Mouse (Mus musculus): Measurements from ENCODE around the gene Parvb. TPM values are rescaled to one million over a fixed set of nuclear protein-coding genes. Genes with fewer than 3 reads are reported as not detected.
A peak's percentile ranks its signal among the peaks of the same experiment; 100 is the strongest.

Parvb gene
- polyA plus RNA-seq (2012; rRNA removed) = 3.3 and 3.6 TPM in 2 replicates

- no peak for DNase-seq (ENCODE audit: low read depth, low spot score)
- 1% methylated on average over 53 of the region's 53 CpGs for WGBS
Measured at GRCm38 (mm10) chr15:84231721-84232561, at the start of gene Parvb. Gene Parvb (plus strand): TSS chr15:84232043.

- DNase-seq (ENCODE audit: low read depth, low spot score) = no peak
- 31% methylated on average over 1 of the region's 1 CpGs for WGBS
Measured at GRCm38 (mm10) chr15:84183967-84184366, 47.9 kb upstream of the Parvb start.

- no peak for DNase-seq (ENCODE audit: low read depth, low spot score)
- WGBS = 38% methylated on average over 4 of the region's 4 CpGs
Measured at GRCm38 (mm10) chr15:84186196-84186595, 45.6 kb upstream of the Parvb start.

GRCm38 (mm10) chr15:84188887-84189530 lies 42.8 kb upstream of the Parvb start:
- 53% methylated on average over 2 of the region's 2 CpGs for WGBS
- no peak for DNase-seq (ENCODE audit: low read depth, low spot score)

GRCm38 (mm10) chr15:84189881-84190280 lies 42.0 kb upstream of the Parvb start:
- WGBS = 42% methylated on average over 3 of the region's 3 CpGs
- DNase-seq (ENCODE audit: low read depth, low spot score) = no peak

- WGBS = 2% methylated on average over 9 of the region's 9 CpGs
- peak; percentile 11 for DNase-seq (ENCODE audit: low read depth, low spot score)
Measured at GRCm38 (mm10) chr15:84191724-84192057, 40.2 kb upstream of the Parvb start.

GRCm38 (mm10) chr15:84192058-84192791 lies 39.6 kb upstream of the Parvb start, which contains the start of gene Samm50:
Gene Samm50 (plus strand): TSS chr15:84192241.
- WGBS = 4% methylated on average over 48 of the region's 48 CpGs
- DNase-seq (ENCODE audit: low read depth, low spot score) = peak; percentile 77

- DNase-seq (ENCODE audit: low read depth, low spot score) = no peak
- WGBS = 81% methylated on average over 8 of the region's 8 CpGs
Measured at GRCm38 (mm10) chr15:84196486-84197165, 35.2 kb upstream of the Parvb start.

GRCm38 (mm10) chr15:84207327-84207726 lies 24.5 kb upstream of the Parvb start:
- DNase-seq (ENCODE audit: low read depth, low spot score) = no peak
- WGBS = 96% methylated on average over 4 of the region's 4 CpGs

GRCm38 (mm10) chr15:84209517-84210412 lies 22.1 kb upstream of the Parvb start:
- DNase-seq (ENCODE audit: low read depth, low spot score) = no peak
- WGBS = 75% methylated on average over 11 of the region's 11 CpGs

- DNase-seq (ENCODE audit: low read depth, low spot score) = no peak
- WGBS = 92% methylated on average over 13 of the region's 13 CpGs
Measured at GRCm38 (mm10) chr15:84210461-84210860, 21.4 kb upstream of the Parvb start.

- 87% methylated on average over 13 of the region's 13 CpGs for WGBS
- no peak for DNase-seq (ENCODE audit: low read depth, low spot score)
Measured at GRCm38 (mm10) chr15:84210941-84211340, 20.9 kb upstream of the Parvb start.

- no peak for DNase-seq (ENCODE audit: low read depth, low spot score)
- WGBS = 85% methylated on average over 4 of the region's 4 CpGs
Measured at GRCm38 (mm10) chr15:84211564-84211963, 20.3 kb upstream of the Parvb start.

GRCm38 (mm10) chr15:84212031-84212755 lies 19.6 kb upstream of the Parvb start:
- WGBS = 46% methylated on average over 6 of the region's 6 CpGs
- peak; percentile 33 for DNase-seq (ENCODE audit: low read depth, low spot score)

- no peak for DNase-seq (ENCODE audit: low read depth, low spot score)
- 71% methylated on average over 2 of the region's 2 CpGs for whole genome bisulfite sequencing
Measured at GRCm38 (mm10) chr15:84212756-84213105, 19.1 kb upstream of the Parvb start.

- WGBS = 92% methylated on average over 6 of the region's 6 CpGs
- no peak for DNase-seq (ENCODE audit: low read depth, low spot score)
Measured at GRCm38 (mm10) chr15:84213162-84213739, 18.6 kb upstream of the Parvb start.

- WGBS = 93% methylated on average over 7 of the region's 7 CpGs
- no peak for DNase-seq (ENCODE audit: low read depth, low spot score)
Measured at GRCm38 (mm10) chr15:84214476-84214875, 17.4 kb upstream of the Parvb start.

GRCm38 (mm10) chr15:84215273-84215672 lies 16.6 kb upstream of the Parvb start:
- WGBS = 63% methylated on average over 2 of the region's 2 CpGs

More at GRCm38 (mm10) chr15:84215273-84215672, 16.6 kb upstream of the Parvb start:
- no peak for DNase-seq (ENCODE audit: low read depth, low spot score)

Data from large intestine, adult 2 months (tissue).